Mouse (Mus musculus): Measurements from ENCODE around the gene Cln6. TPM values are rescaled to one million over a fixed set of nuclear protein-coding genes. Genes with fewer than 3 reads are reported as not detected.

Cln6 gene
- polyA plus RNA-seq, 1 experiment = 45.3 TPM

DNA sequence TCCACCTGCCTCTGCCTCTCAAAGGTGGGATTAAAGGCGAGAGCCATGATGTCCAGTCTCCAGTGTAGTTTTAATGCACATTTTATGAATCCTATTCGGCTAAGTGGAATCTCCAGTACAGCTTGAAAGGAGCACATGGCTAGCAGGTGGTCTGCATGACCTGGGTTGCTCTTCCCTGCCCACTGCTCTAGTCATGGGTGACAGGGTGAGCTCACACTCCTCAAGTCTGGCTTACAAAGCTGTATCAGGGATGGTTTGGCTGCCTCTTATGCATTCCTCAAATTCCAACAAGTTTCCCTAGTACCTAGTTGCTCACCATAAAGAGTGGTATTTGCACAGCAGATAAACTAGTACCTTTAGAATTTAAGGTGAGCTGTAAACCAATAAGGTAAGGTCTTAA lies 39.2 kb downstream of the Cln6 start:
- DNase-seq (ENCODE audit: low read depth) = no peak

DNA sequence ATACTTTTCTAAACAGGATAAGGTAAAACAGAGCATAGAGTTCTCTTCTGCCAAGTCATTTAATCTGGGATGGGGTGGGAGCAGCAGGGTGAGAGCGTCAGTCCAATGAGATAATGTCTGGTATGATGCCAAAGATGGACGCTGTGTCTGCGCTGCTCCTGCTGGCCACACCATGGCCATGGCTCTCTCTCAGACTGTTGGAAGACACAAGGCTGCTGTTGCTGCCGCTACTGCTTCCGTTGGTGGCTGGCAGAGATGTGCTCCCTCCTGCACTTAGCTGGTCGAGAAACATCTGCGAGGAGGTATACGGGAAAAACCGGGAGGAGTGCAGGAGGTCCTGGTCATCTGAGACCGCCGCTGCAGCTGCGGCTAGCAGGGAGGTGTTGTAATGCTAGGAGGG lies 43.3 kb downstream of the Cln6 start:
- no peak for DNase-seq (ENCODE audit: low read depth)

DNA sequence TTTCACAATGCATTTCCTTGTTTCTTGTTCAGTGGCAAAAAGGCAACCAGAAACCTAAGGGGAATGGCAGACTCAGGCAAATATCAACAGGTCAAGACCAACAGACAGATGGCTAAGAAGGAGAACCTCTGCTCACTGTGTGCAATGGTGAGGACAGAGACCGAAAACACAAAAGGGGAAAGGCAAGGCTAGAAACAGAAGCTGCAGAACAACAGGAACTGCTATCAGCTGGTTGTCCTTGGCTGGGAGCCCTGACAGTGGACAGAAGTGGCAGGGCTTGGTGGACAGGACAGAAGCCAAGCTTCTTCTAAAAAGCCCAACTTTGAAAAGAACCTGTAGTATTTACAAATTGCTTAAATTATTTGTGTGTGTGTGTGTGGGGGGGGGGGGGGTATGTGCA lies 55.9 kb downstream of the Cln6 start:
- DNase-seq (ENCODE audit: low read depth) = no peak

Other genes with a start within 250 kb of the Cln6 start
- 1.9 and 2.3 TPM in 2 replicates for gene Itga11, start 161.0 kb upstream of the Cln6 start, polyA plus RNA-seq (2012; rRNA removed)
- gene Fem1b, start 26.9 kb upstream of the Cln6 start, polyA plus RNA-seq (2012; rRNA removed) = 9.1 and 10.0 TPM in 2 replicates
- 8.9 and 17.1 TPM in 2 replicates for gene Calml4, start 19.3 kb downstream of the Cln6 start, polyA plus RNA-seq (2012; rRNA removed)
- gene Pias1, start 149.1 kb downstream of the Cln6 start, polyA plus RNA-seq (2012; rRNA removed) = 35.6 and 41.5 TPM in 2 replicates